Mouse (Mus musculus): ENCODE measurements around the gene Ankrd44. TPM values are rescaled to one million over a fixed set of nuclear protein-coding genes. Genes with fewer than 3 reads are reported as not detected.

Ankrd44 gene
- polyA plus RNA-seq, 1 experiment from 2014 or later: 23.0 TPM

GRCm38 (mm10) chr1:54601692-54602091 is 324.5 kb downstream of the Ankrd44 start:
- WGBS: 93% methylated on average over 9 of the region's 9 CpGs
- no peaks in the 10 kb centered on the region for H3K9me3 ChIP-seq
- H3K4me3 ChIP-seq: no peak overlapping the region
- H3K4me2 ChIP-seq (replicated peaks): no peak overlapping the region
- H3K27ac ChIP-seq: no peak overlapping the region
- H3K9ac ChIP-seq: no peak overlapping the region
- H3K27me3 ChIP-seq: no peaks in the 10 kb centered on the region
- H3K36me3 ChIP-seq: no peaks in the 10 kb centered on the region
- no peaks in the 10 kb centered on the region for H3K4me1 ChIP-seq
- no peak for ATAC-seq (ENCODE audit: low FRiP score, low read depth)

GRCm38 (mm10) chr1:54600275-54600674 is 325.9 kb downstream of the Ankrd44 start:
- no peaks in the 10 kb centered on the region for H3K4me1 ChIP-seq
- ATAC-seq (ENCODE audit: low FRiP score, low read depth): no peak
- H3K4me3 ChIP-seq: no peak overlapping the region
- 58% methylated on average over 1 of the region's 1 CpGs for WGBS
- H3K4me2 ChIP-seq (replicated peaks): no peak overlapping the region
- H3K27me3 ChIP-seq: no peaks in the 10 kb centered on the region
- no peak overlapping the region for H3K9ac ChIP-seq
- H3K27ac ChIP-seq: no peak overlapping the region
- H3K9me3 ChIP-seq: no peaks in the 10 kb centered on the region
- no peaks in the 10 kb centered on the region for H3K36me3 ChIP-seq

- Histone ChIP-seq H3K9me3 (no peaks in the 10 kb centered on the region), H3K36me3 (no peaks in the 10 kb centered on the region), H3K4me3 (no peak overlapping the region), H3K9ac (no peak overlapping the region), H3K27me3 (no peaks in the 10 kb centered on the region), H3K27ac (no peak overlapping the region), H3K4me2 (replicated peaks) (no peak overlapping the region), H3K4me1 (no peaks in the 10 kb centered on the region)
- 90% methylated on average over 4 of the region's 4 CpGs for WGBS
- no peak for ATAC-seq (ENCODE audit: low FRiP score, low read depth)
These were observed 328.5 kb downstream of the Ankrd44 start for GRCm38 (mm10) chr1:54597594-54598217.

- Histone ChIP-seq H3K27ac (no peak overlapping the region), H3K4me1 (no peaks in the 10 kb centered on the region), H3K4me2 (replicated peaks) (no peak overlapping the region), H3K9me3 (no peaks in the 10 kb centered on the region), H3K9ac (no peak overlapping the region), H3K4me3 (no peak overlapping the region), H3K27me3 (no peaks in the 10 kb centered on the region), H3K36me3 (no peaks in the 10 kb centered on the region)
- no peak for ATAC-seq (ENCODE audit: low FRiP score, low read depth)
- WGBS: 85% methylated on average over 2 of the region's 2 CpGs
These were observed 330.0 kb downstream of the Ankrd44 start for GRCm38 (mm10) chr1:54596151-54596550.

Small RNA genes within 50 kb of the gene (microRNA-seq; reads per million reads assigned to microRNA genes)
- gene Gm24053: not detected

Other genes with a start within 250 kb of the Ankrd44 start
- 385 and 392 TPM in 2 replicates for gene Sf3b1, start 101.1 kb upstream of the Ankrd44 start, polyA plus RNA-seq (2015; fragmentation: Nextera tagmentation; extraction: Ambion mirVana)
- 22.1 TPM in 2 replicates for gene Coq10b, start 126.4 kb upstream of the Ankrd44 start, polyA plus RNA-seq (2015; fragmentation: Nextera tagmentation; extraction: Ambion mirVana)
- 382 and 414 TPM in 2 replicates for gene Hspe1, start 161.7 kb upstream of the Ankrd44 start, polyA plus RNA-seq (2015; fragmentation: Nextera tagmentation; extraction: Ambion mirVana)
- gene Hspd1, start 161.9 kb upstream of the Ankrd44 start, polyA plus RNA-seq (2015; fragmentation: Nextera tagmentation; extraction: Ambion mirVana): 332 and 346 TPM in 2 replicates
- gene Mob4, start 204.8 kb upstream of the Ankrd44 start, polyA plus RNA-seq (2015; fragmentation: Nextera tagmentation; extraction: Ambion mirVana): 158 and 171 TPM in 2 replicates